Mouse (Mus musculus) erythroblast, embryonic 14.5 days (primary cell): ENCODE measurements around the gene Cldn3.

Source experiments
- GATA1 ChIP-seq: IDR thresholded peaks from 2 replicates; pipeline ENCODE4 v1.6.1; 2012; ENCODE audit warnings: low read length, inconsistent platforms, mixed read lengths
- TAL1 ChIP-seq: IDR thresholded peaks from 3 replicates; pipeline ENCODE4 v1.6.1; 2012; ENCODE audit warnings: low read length, inconsistent platforms, mixed read lengths

DNA sequence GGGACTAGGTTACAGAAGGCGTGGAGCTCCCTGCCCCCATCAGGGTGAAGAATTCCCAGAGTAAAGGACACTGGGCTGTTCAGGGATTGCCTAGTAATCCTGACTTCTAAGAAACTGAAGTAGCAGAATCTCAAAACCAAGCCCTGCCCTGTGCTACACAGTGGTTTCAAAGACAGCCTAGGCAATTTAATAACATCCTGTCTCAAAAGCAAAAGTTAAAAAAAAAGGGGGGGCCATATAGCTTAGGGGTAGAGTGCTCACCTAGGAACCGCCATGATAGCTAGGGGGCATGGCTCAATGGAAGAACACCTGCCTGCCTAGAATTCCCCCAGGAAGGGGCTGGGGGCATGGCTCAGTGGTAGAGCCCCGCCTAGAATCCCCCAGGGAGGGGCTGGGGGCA is 46.9 kb upstream of the Cldn3 start:
- TF ChIP-seq GATA1, result no peak
- TF ChIP-seq TAL1, result no peak
